Mouse (Mus musculus) olfactory bulb, adult 2 months (tissue): ENCODE data around the gene Xkr7.

Experiments
- CTCF ChIP-seq: fragments of 200-500 bp; IDR thresholded peaks from 2 replicates; pipeline ENCODE4 v1.5.1; 2012; ENCODE audit warnings: low read depth, mild to moderate bottlenecking, low read length, moderate library complexity; ENCODE audit not compliant: insufficient read depth
- POLR2A ChIP-seq: fragments of 200-500 bp; IDR thresholded peaks from 2 replicates; pipeline ENCODE4 v1.6.1; 2012; ENCODE audit warnings: mild to moderate bottlenecking, low read depth, low read length, moderate library complexity; ENCODE audit not compliant: insufficient read depth

DNA sequence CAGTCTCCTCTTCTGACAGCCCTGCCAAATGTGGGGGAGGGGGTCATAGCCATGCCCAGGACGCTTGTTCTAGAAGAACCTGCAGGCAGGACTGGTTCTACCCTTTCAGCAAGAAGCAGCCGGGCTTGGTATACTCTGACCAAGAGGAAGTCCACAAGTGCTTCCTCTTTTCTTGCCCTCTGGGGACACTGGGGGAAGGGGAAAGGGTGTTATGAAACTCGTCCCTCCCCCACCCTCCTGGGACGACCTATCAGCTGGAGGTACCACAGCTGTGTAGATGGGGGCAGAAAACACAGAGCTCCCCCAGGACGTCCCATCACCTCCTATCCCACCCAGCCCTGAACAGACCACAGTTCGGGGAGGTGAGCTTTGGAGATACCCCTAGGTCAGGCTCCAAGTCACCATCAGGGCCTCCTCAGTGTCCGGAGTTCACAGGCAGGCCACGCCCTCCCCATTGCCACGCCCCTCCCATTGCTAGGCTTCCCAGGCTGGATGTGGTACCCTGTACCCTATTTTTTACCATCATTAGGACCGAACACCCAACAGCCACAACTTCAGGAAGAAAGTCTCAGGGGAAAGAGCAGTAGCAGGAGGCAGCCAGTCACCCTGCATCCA is 59.0 kb downstream of the Xkr7 start:
- TF ChIP-seq POLR2A (no peak), CTCF (no peak)
